Mouse (Mus musculus) heart, embryonic 10.5 days (tissue): ENCODE data around the gene Tmem251. TPM values are rescaled to one million over a fixed set of nuclear protein-coding genes. Genes with fewer than 3 reads are reported as not detected.
A peak's percentile ranks its signal among the peaks of the same experiment; 100 is the strongest.

Source experiments
- DNase-seq: peaks from one replicate; pipeline ENCODE4 v3.0.0-alpha.2; 2017; ENCODE audit warnings: low spot score
- H3K27ac ChIP-seq: fragments of 300-500 bp; sonication (generic); 2 replicates; pipeline ENCODE4 v1.5.1; 2016; ENCODE audit warnings: mild to moderate bottlenecking
- H3K27me3 ChIP-seq: fragments of 300-500 bp; sonication (generic); 2 replicates; pipeline ENCODE4 v1.6.1; 2016; ENCODE audit warnings: mild to moderate bottlenecking; ENCODE audit not compliant: poor library complexity, insufficient read depth, severe bottlenecking
- H3K36me3 ChIP-seq: fragments of 300-500 bp; sonication (generic); 2 replicates; pipeline ENCODE4 v1.6.1; 2016; ENCODE audit warnings: mild to moderate bottlenecking, moderate library complexity
- H3K4me1 ChIP-seq: fragments of 300-500 bp; sonication (generic); 2 replicates; pipeline ENCODE4 v1.6.1; 2016; ENCODE audit warnings: mild to moderate bottlenecking
- H3K4me3 ChIP-seq: fragments of 300-500 bp; sonication (generic); 2 replicates; pipeline ENCODE4 v1.5.1; 2016; ENCODE audit warnings: mild to moderate bottlenecking, moderate library complexity
- H3K9me3 ChIP-seq: fragments of 300-500 bp; sonication (generic); 2 replicates; pipeline ENCODE4 v1.6.1; 2016; ENCODE audit warnings: mild to moderate bottlenecking, moderate library complexity
- WGBS: fragments of 180-500 bp; shearing (Covaris S2); methylation state at CpG from one replicate; pipeline ENCODE4 v1.1.7; 2016; 5-methylcytosine and 5-hydroxymethylcytosine counted together
- polyA plus RNA-seq: library from polyadenylated mRNA; unstranded; fragments of >200 nt; fragmentation: Nextera tagmentation; extraction: Ambion mirVana; gene quantifications from 2 replicates; pipeline ENCODE4 v1.2.1, GENCODE M21; 2016

The Tmem251 gene
- polyA plus RNA-seq = 8.6 and 9.5 TPM in 2 replicates

DNA sequence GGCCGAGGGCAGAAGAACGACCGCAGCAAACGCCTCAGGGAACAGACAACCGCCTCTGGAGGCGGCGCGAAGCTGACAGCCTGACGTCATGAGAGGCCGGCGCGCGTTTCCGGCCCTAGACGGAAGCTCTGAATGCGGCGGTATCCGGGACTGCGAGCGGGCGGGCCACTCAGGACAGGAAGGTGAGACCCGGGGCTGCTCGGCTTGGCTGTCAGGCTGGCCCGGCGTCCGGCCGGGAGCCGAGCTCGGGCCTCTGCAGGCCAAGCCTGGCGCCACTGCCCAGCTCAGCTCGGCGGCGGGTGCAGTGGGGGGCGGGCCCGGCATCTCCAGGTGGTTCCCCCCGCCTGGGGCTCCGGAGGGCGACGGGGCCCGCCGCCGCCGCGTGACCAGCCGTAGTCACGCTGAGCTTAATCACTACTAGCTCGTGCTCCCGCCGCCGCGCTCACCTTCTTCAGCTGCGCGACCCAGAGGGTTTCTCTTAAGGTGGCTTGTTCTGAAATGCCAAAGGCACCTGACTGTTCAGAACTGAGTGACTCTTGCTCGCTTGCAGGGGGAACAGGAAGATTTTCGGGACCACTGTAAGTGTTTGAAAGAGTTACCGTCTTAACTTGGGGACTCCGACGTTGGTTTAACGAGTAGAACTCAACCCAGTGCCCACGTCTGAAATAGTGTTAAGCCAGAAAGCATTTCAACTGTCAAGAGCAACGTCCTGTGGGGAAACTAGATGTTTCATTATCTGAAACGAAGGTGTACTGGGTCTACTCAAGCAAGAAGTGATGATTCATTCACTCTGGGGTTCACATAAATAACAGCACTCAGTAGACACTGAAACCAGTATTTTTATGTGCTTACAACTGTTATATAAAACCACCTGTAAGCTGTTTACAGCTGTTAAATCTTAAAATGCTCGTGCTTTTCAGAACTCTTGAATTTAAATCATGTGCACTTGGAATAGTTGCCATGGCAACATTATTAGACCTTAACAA is at the start of gene Tmem251, which contains the start of gene Moap1:
Gene Tmem251 (plus strand): TSS at position 174 of the 986 bp plus-strand sequence.
Gene Moap1 (minus strand): TSS at position 73 of the 986 bp plus-strand sequence.
- peaks cover 23% of the 10 kb centered on the region for H3K4me1 ChIP-seq
- H3K4me3 ChIP-seq = peak within 1 kb of the TSS; percentile 93
- H3K9me3 ChIP-seq = no peaks in the 10 kb centered on the region
- peaks cover 15% of the 10 kb centered on the region for H3K36me3 ChIP-seq
- no peaks in the 10 kb centered on the region for H3K27me3 ChIP-seq
- DNase-seq = peak; percentile 96
- H3K27ac ChIP-seq = peak within 1 kb of the TSS; percentile 96
- under 1% methylated on average over 63 of the region's 63 CpGs for WGBS

DNA sequence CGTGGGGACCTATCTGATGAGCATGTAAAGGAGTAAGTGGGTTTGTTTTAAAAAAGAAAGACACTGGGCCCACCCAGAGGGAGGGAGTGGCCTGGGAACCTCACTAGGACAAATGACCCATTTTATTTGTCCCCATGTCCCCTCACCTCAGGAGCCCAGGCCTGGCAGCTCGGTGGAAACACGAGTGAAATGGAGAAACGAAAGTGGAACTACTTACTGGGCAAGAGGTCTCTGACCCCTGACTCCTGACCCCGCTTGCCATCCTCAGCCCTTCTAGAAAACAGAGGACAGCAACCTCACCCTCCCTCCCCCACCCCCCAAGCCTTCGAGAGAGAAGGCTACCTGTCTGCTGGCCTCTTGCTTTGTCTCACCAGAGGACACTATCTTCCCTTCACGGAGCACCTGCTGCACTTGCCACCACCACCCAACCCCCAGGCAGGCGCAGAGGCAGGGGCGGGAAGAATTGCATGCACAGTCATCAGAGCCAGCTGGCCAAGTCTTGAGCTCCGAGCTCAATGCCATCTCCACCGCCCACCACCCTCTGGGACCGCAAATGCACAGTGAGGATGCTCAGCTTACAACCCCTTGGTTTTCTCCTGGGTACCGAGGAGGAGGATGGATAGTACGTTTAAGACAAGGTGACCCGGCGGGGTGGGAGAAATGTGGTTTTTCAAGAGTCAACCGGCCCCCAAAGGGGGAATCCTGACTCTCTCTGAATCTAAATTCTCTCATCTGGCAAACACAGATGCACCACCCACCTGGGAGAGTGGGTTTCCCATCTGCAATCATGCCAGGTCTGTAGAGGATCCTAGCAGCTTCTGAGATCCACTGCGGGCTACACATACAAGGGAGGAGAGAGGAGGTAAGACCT is 48.0 kb upstream of the Tmem251 start:
- H3K4me3 ChIP-seq = no peak overlapping the region
- WGBS = 74% methylated on average over 18 of the region's 18 CpGs
- H3K4me1 ChIP-seq = peaks cover 37% of the 10 kb centered on the region
- H3K36me3 ChIP-seq = no peaks in the 10 kb centered on the region
- H3K9me3 ChIP-seq = no peaks in the 10 kb centered on the region
- H3K27ac ChIP-seq = no peak overlapping the region
- DNase-seq = no peak
- H3K27me3 ChIP-seq = no peaks in the 10 kb centered on the region

DNA sequence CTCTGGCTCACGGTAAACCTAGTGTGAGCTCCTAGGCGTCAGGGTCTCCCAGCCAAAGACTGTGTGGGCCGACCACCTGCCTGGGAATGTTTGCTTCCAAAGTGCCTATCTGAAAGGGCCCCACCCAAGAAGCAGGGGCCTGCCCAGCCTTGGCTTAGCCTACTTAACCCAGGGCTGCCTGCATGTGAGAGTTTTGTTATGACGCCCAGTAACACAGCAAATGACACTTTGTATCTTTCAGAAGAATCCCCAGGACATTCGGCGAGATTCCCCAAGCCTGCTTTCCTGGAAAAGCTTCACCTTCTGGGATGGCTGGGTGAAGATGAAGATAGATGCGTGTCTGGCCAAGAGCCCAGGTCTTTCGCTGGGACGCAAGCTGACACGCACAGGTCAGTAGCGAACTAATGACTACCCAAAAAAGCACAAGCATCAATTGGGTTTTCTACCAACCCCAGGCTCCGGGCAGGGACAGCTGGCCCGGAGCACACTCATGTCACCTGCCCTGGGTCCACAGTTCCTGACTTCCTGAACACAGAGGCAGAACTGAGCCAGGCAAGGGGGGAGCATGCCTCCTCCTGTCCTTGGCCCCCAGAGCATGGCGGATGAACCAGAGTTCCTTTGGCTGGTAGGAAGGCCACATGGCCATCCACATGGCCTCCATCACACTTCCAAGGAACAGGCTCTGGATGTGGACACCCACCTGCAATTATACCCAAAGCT is 46.8 kb upstream of the Tmem251 start:
- H3K4me1 ChIP-seq = peaks cover 30% of the 10 kb centered on the region
- no peaks in the 10 kb centered on the region for H3K36me3 ChIP-seq
- H3K4me3 ChIP-seq = no peak overlapping the region
- DNase-seq = no peak
- no peaks in the 10 kb centered on the region for H3K27me3 ChIP-seq
- no peak overlapping the region for H3K27ac ChIP-seq
- no peaks in the 10 kb centered on the region for H3K9me3 ChIP-seq
- WGBS = 83% methylated on average over 14 of the region's 14 CpGs

DNA sequence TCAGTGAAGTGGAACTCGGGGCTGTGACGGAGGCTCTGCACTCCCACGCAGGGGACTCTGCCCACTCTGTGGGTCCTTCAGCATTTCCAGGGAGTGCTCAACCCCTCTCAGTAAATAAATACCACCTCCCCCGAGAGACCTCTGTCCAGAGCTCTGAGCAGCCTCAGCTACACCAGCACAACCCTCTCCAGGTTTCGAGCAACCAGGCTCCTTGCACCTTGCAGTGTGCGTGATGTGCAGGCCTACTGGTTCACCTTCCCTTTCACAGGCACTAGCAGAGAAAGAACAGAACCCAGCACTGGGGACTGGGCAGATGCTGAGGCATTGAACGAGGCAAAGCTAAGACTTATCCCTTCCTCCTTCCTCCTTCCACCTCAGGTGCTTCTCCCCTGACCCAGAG is 46.2 kb upstream of the Tmem251 start:
- DNase-seq = no peak
- H3K4me3 ChIP-seq = no peak overlapping the region
- H3K27ac ChIP-seq = no peak overlapping the region
- H3K9me3 ChIP-seq = no peaks in the 10 kb centered on the region
- peaks cover 34% of the 10 kb centered on the region for H3K4me1 ChIP-seq
- WGBS = 74% methylated on average over 7 of the region's 7 CpGs
- H3K27me3 ChIP-seq = no peaks in the 10 kb centered on the region
- no peaks in the 10 kb centered on the region for H3K36me3 ChIP-seq

DNA sequence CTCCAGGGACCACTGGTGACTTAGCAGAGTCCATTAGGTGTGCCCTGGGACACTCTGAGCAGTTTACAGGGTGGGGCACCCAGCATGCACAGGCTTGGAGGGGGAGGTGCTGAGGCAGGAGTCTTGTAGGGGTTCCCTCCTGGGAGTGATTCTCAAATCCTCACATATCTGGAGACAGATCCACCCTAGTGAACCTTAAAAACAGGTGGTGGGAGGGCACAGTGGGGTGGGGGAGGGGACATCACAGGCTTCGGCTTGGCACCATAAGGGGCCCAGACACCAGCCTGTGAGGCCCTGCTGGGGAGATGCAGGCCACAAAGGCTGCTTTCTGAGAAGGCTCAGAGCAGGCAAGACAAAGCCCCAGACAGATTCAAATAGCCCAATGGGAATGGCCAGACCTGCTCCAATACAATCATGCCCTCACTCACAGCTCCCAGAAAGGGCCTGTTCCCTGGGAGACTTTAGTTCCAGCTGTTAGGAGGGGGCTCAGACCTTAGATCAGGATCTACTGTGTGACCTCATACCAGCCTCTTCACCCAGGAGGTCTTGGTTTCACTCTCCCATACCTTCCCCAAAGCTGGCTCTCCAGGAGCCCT is 45.4 kb upstream of the Tmem251 start:
- Histone ChIP-seq H3K36me3 (no peaks in the 10 kb centered on the region), H3K27ac (peak overlapping the region; percentile 36; the same call in 1 of the 2 replicates), H3K9me3 (no peaks in the 10 kb centered on the region), H3K4me1 (peaks cover 42% of the 10 kb centered on the region), H3K27me3 (no peaks in the 10 kb centered on the region), H3K4me3 (no peak overlapping the region)
- DNase-seq = no peak
- 63% methylated on average over 1 of the region's 1 CpGs for WGBS

DNA sequence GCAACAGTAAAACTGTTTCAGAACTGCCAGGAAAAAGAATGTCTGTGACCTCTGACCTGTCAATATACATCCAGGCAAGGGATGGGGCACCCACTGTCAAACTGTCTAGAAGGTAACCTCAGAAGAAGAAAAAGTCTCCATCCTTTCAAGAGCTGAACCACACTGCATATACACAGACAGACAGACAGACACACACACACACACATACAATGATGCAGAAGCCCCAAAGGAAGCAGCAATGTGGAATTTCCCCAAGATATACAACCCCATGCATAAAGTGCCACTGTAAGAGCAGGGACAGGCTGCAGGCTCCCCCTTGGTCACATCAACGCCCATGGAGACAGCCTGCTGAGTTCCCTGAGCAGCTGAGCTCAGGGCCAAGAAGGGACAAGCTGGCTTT is 44.4 kb upstream of the Tmem251 start:
- no peaks in the 10 kb centered on the region for H3K36me3 ChIP-seq
- no peak overlapping the region for H3K4me3 ChIP-seq
- 33% methylated on average over 1 of the region's 1 CpGs for WGBS
- H3K9me3 ChIP-seq = no peaks in the 10 kb centered on the region
- peaks cover 8% of the 10 kb centered on the region; the same call in 1 of the 2 replicates for H3K27me3 ChIP-seq
- DNase-seq = no peak
- peaks cover 51% of the 10 kb centered on the region for H3K4me1 ChIP-seq
- no peak overlapping the region for H3K27ac ChIP-seq

DNA sequence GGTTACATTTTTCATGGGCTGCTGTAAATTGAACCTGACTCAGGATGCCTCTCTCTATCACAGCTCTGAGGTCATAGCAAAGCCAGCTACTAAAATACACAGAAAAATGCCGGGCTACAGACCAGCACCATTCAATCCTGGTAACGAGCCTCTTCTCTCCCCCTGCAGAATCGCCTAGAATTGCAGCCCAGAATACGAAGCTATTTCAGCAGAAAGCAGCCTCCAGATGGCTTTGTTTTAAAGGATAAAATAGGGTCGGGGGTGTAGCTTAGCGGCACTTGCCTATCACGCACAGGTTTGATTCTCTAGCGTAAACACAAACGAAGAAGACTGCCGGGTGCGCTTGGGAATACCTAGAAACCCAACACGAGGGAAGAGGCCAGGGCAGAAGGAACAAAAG is 43.1 kb upstream of the Tmem251 start:
- WGBS = 70% methylated on average over 12 of the region's 12 CpGs
- no peak overlapping the region for H3K27ac ChIP-seq
- peaks cover 8% of the 10 kb centered on the region; the same call in 1 of the 2 replicates for H3K27me3 ChIP-seq
- no peak for DNase-seq
- H3K4me1 ChIP-seq = peaks cover 55% of the 10 kb centered on the region
- no peaks in the 10 kb centered on the region for H3K9me3 ChIP-seq
- H3K36me3 ChIP-seq = no peaks in the 10 kb centered on the region
- no peak overlapping the region for H3K4me3 ChIP-seq

DNA sequence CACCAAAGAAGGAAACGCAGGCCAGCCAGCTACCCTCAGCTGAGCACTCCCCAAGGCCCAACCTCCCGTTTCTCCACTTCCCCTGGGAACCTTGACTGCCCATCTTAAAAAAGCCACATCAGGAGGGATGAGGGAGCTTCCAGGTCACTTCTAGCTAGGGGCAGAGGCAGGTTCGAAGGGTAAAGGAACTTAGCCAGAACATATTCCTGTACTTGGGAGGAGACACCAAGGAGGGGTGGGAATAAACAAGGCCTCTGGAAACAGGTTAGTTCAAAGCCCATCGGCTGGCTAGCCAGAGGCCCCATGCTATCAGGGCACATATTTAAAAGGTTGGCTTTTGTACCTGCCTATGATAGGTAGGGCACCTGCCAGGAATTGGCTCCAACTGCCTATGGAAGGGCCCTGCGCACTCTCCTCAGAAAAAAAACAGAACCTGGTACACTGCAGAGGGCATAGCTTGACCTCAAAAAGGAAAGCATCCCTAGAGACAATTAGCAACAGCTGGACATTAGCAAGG is 41.8 kb upstream of the Tmem251 start:
- no peak overlapping the region for H3K4me3 ChIP-seq
- H3K27me3 ChIP-seq = peaks cover 11% of the 10 kb centered on the region; the same call in 1 of the 2 replicates
- 86% methylated on average over 5 of the region's 5 CpGs for WGBS
- no peak overlapping the region for H3K27ac ChIP-seq
- DNase-seq = no peak
- H3K36me3 ChIP-seq = no peaks in the 10 kb centered on the region
- peaks cover 50% of the 10 kb centered on the region for H3K4me1 ChIP-seq
- H3K9me3 ChIP-seq = no peaks in the 10 kb centered on the region

DNA sequence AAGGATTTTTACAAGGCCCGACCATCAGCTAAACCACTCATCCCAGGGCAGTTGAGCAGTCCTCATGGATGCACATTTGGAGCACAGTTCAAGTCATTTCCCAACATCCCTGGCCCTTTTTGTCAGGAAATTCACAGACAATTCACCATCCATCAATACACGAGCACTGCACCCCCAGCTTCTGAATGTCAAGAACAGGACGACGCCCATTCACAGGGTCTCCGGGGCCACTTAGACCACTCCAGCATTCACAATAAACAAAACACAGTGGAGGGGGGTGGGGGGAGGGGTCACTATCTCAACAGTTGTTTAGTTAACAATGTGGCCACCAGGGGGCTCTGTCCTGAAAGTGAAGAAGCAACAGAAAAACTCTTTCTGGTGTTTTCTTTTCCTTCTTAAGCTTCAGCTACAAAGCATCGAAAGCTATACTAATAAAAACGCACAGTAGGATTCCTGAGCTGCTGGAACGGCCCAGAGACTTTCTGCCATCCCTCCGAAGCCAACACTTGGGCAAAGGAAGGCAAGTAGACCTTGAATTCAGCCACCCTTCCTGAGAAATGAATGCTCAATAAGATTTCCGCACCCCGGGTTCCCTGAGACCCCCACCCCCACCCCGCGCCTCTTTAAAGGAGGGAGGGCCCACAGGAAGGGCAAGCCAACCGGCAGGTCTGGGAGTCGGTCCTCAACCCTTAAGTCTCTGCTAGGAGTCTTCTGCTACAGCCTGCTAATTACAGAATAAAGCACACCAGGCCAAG is 41.0 kb upstream of the Tmem251 start:
- WGBS = 7% methylated on average over 15 of the region's 15 CpGs
- Histone ChIP-seq H3K9me3 (no peaks in the 10 kb centered on the region), H3K27ac (peak overlapping the region; percentile 59; the same call in 1 of the 2 replicates), H3K36me3 (no peaks in the 10 kb centered on the region), H3K27me3 (peaks cover 17% of the 10 kb centered on the region; the same call in 1 of the 2 replicates), H3K4me1 (peaks cover 46% of the 10 kb centered on the region), H3K4me3 (peak overlapping the region; percentile 32; the same call in 1 of the 2 replicates)
- DNase-seq = peak; percentile 83

DNA sequence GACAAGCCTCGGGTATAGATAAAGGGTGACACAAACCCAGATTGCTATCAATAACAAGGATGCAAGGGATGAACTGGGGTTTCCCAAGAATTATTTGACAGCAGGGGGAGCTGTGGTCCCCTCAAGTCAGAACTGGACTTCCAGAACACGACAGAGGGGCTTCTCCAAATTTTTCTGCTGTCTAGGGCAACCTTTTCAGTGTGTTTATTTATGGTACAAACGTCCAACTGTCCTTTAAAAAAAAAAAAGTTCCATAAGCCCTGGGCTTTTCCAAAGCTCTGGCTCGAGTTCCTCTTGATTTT is 40.5 kb upstream of the Tmem251 start:
- DNase-seq = no peak
- Histone ChIP-seq H3K4me1 (peaks cover 45% of the 10 kb centered on the region), H3K9me3 (no peaks in the 10 kb centered on the region), H3K4me3 (peak overlapping the region; percentile 32; the same call in 1 of the 2 replicates), H3K27ac (0 out of 2 replicates have a peak overlapping the region, but pooled peaks have one; percentile 59), H3K36me3 (no peaks in the 10 kb centered on the region), H3K27me3 (peaks cover 17% of the 10 kb centered on the region; the same call in 1 of the 2 replicates)
- WGBS = 7% methylated on average over 4 of the region's 4 CpGs

DNA sequence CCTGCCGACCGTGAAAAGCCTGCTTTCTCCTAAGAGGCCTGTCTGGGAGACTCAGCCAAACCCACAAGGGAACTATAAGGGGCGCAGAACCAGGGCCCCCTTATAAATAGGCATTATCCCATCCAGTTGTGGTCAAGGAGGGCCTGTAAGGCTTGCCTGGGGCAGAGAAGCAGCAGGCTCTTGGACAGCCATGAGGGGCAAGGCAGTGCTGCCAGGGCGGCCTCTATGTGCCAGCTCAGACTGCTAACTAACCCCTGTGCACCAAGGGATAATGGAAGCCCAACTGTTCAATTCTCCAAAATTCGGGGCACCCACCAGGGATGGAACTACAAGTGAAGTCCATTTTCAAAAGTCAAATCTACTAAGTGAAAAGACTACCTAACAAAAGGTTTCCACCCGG is 40.1 kb upstream of the Tmem251 start:
- Histone ChIP-seq H3K27ac (no peak overlapping the region), H3K9me3 (no peaks in the 10 kb centered on the region), H3K4me3 (0 out of 2 replicates have a peak overlapping the region, but pooled peaks have one; percentile 19)

More for the DNA sequence above, 40.1 kb upstream of the Tmem251 start:
- Histone ChIP-seq H3K27me3 (peaks cover 17% of the 10 kb centered on the region; the same call in 1 of the 2 replicates), H3K36me3 (no peaks in the 10 kb centered on the region), H3K4me1 (peaks cover 45% of the 10 kb centered on the region)
- WGBS = 52% methylated on average over 6 of the region's 6 CpGs
- DNase-seq = no peak
